Mouse (Mus musculus) forebrain, embryonic 10.5 days (tissue): ENCODE measurements around the gene Tbx4. TPM values are rescaled to one million over a fixed set of nuclear protein-coding genes. Genes with fewer than 3 reads are reported as not detected.

Experiments
- DNase-seq: peaks from one replicate; pipeline ENCODE4 v3.0.0-alpha.2; 2017; ENCODE audit warnings: low spot score; ENCODE audit errors: extremely low spot score
- H3K27ac ChIP-seq: fragments of 300-500 bp; sonication (generic); 2 replicates; pipeline ENCODE4 v1.5.1; 2016; ENCODE audit warnings: mild to moderate bottlenecking
- H3K27me3 ChIP-seq: fragments of 300-500 bp; sonication (generic); 2 replicates; pipeline ENCODE4 v1.6.1; 2016; ENCODE audit warnings: mild to moderate bottlenecking; ENCODE audit not compliant: poor library complexity, severe bottlenecking
- H3K36me3 ChIP-seq: fragments of 300-500 bp; sonication (generic); replicated peaks from 2 replicates; pipeline ENCODE4 v1.6.1; 2016; ENCODE audit warnings: mild to moderate bottlenecking, moderate library complexity
- H3K4me1 ChIP-seq: fragments of 300-500 bp; sonication (generic); 2 replicates; pipeline ENCODE4 v1.6.1; 2016
- H3K4me3 ChIP-seq: fragments of 300-500 bp; sonication (generic); 2 replicates; pipeline ENCODE4 v1.5.1; 2016; ENCODE audit warnings: mild to moderate bottlenecking, moderate library complexity
- H3K9me3 ChIP-seq: fragments of 300-500 bp; sonication (generic); 2 replicates; pipeline ENCODE4 v1.6.1; 2016; ENCODE audit warnings: mild to moderate bottlenecking, moderate library complexity
- WGBS: fragments of 180-500 bp; shearing (Covaris S2); methylation state at CpG from one replicate; pipeline ENCODE4 v1.1.7; 2016; 5-methylcytosine and 5-hydroxymethylcytosine counted together
- polyA plus RNA-seq: library from polyadenylated mRNA; unstranded; fragments of >200 nt; fragmentation: Nextera tagmentation; extraction: Ambion mirVana; gene quantifications from 2 replicates; pipeline ENCODE4 v1.2.1, GENCODE M21; 2016

The Tbx4 gene
- polyA plus RNA-seq, 1 experiment from 2014 or later: 0.30 TPM

DNA sequence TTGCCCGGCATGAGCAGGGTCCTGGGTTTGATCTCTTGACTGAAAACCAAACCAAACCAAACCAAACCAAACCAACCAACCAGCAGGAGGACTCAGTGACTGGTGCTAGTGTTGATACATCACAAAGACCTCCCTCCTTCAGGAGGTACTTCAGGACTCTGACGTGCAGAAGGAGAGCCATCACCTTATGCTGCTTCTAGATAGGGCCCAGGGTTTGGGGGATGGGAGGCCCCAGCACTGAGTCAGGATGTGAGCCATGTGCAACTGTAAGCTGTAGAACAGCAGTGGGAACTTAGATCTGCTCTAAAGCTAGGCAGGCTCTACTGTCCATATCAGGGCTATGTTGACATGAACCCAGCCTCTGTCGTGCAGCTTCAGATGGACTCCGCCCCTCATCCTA, 41.9 kb downstream of the Tbx4 start:
- peaks cover 60% of the 10 kb centered on the region for H3K27me3 ChIP-seq
- no peaks in the 10 kb centered on the region for H3K36me3 ChIP-seq
- no peak overlapping the region for H3K4me3 ChIP-seq
- DNase-seq: no peak
- no peak overlapping the region for H3K27ac ChIP-seq
- peaks cover 27% of the 10 kb centered on the region for H3K4me1 ChIP-seq
- WGBS: 75% methylated on average over 4 of the region's 4 CpGs
- no peaks in the 10 kb centered on the region for H3K9me3 ChIP-seq

DNA sequence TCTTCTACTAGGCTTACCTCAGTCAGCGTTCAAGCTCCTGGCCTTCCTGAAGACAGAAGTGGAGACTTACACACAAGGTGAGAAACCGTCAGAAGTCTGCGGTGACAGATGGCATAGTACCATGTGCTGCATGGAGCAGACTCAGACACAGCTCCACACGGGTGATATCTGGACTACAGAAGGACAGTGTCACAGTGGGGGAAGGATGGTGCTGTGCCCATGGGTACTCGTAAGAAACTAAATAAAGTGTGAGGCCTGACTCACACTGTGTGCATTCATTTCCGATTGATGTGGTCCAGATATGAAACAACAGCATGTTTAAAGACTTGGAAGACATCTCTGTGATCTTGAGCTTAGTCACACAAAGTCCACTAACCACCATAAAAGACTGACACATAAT, 43.4 kb downstream of the Tbx4 start:
- H3K27ac ChIP-seq: no peak overlapping the region
- no peaks in the 10 kb centered on the region for H3K36me3 ChIP-seq
- H3K9me3 ChIP-seq: no peaks in the 10 kb centered on the region
- DNase-seq: no peak
- WGBS: 92% methylated on average over 6 of the region's 6 CpGs
- H3K4me1 ChIP-seq: peaks cover 22% of the 10 kb centered on the region
- H3K27me3 ChIP-seq: peaks cover 45% of the 10 kb centered on the region
- H3K4me3 ChIP-seq: no peak overlapping the region

DNA sequence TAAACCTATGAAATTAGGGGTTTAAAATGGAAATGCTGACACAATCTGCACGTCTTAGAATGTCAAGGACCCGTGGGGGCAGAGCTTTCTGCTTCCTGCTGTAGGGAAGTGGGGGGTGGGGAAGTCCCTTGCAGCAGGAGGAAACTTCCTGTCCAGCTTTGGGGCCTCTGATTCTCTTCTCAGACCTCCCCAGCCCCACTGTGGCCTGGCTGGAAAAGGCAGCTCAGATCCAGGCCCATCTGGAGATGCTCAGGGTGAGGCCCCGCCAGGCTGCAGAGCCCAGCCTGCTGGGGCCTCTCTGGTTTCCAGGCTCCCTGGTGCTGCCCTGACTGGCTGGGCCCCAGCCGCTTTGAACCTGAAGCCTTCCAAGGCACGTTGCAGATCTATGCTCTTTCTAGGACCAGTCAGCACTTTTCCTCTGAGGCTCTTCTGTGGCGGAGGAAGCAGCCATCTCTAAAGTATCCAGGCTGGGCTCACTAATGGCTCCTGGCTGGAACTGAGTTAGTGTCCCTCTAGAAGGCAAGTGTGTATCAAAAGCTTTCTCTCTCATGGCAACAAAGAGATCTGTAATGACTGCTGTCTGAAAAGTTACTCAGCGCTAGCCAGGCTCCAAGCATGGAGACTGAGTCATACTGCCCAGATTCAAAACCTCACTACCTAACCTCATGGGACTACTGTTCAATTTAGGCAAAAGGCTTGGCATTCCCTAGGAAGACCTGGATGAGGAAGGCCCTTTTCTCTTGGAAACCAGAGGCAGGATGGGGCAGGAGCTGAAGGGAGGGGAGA, 55.8 kb downstream of the Tbx4 start:
- 44% methylated on average over 7 of the region's 7 CpGs for WGBS
- DNase-seq: no peak
- H3K4me3 ChIP-seq: no peak overlapping the region
- peak overlapping the region; percentile 65 for H3K27ac ChIP-seq
- H3K27me3 ChIP-seq: no peaks in the 10 kb centered on the region
- H3K9me3 ChIP-seq: no peaks in the 10 kb centered on the region
- peaks cover 9% of the 10 kb centered on the region for H3K4me1 ChIP-seq
- no peaks in the 10 kb centered on the region for H3K36me3 ChIP-seq

DNA sequence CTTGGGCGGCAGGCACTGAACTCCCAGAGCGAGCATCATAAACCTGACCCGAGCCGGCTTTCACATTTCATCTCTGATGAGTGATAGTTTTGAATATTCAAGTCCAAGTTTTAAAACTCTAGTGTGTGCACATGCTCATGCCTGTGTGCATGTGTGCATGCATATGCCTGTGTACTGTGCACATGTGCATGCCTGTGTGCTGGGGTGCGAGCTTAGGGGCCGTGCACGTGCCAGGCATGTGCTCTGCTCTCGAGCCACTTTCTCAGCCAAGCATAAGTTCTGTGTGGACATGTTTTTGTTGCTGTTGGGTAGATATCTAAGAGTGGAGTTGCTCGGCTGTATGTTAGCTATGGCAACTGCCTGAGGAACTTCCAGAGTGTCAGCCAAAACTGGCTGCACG, 62.5 kb downstream of the Tbx4 start:
- no peak for DNase-seq
- 93% methylated on average over 10 of the region's 10 CpGs for WGBS
- no peaks in the 10 kb centered on the region for H3K27me3 ChIP-seq
- H3K36me3 ChIP-seq: no peaks in the 10 kb centered on the region
- no peaks in the 10 kb centered on the region for H3K9me3 ChIP-seq
- no peaks in the 10 kb centered on the region for H3K4me1 ChIP-seq
- no peak overlapping the region for H3K4me3 ChIP-seq
- no peak overlapping the region for H3K27ac ChIP-seq

DNA sequence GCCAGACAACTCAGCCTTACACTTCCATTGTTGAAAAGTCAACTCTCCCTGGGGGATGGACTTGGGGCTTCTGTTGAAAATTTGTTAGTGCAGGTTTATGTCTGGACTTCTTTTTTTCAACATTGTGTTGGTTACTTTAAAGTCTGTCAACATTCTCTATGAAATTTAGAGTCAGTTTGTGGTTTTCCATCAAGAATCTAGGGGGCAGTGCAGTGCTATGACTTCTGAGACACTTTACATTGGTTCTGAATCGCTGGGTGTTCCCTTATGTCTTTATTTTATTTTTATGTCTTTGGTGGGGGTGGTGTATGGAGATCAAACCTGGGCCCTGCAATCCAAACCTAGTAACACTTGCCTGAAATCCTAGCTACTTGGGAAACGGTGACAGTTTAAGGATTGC, 63.5 kb downstream of the Tbx4 start:
- H3K27ac ChIP-seq: no peak overlapping the region
- no peaks in the 10 kb centered on the region for H3K27me3 ChIP-seq
- no peaks in the 10 kb centered on the region for H3K9me3 ChIP-seq
- no peak for DNase-seq
- no peaks in the 10 kb centered on the region for H3K36me3 ChIP-seq
- H3K4me1 ChIP-seq: no peaks in the 10 kb centered on the region
- no peak overlapping the region for H3K4me3 ChIP-seq
- 90% methylated on average over 2 of the region's 2 CpGs for WGBS

DNA sequence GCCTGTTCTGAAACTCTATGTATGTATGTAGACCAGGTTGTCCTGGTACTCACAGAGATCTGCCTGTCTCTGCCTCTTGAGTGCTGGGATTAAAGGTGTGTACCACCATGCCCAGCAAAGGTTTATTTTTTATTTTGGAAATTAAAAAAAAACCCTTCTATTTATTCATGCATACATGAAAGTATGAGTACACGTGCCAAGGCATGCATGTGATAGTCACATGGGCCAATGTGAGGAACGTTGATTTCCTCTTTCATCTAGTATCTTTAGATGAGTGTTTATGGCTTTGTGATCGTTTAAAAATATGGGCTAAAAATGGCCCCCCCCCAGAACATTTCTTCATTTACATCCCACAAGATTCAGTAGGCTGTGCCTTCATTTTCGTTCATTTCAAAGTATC, 66.3 kb downstream of the Tbx4 start:
- Histone ChIP-seq H3K4me3 (no peak overlapping the region), H3K27ac (no peak overlapping the region), H3K27me3 (peaks cover 5% of the 10 kb centered on the region; the same call in 1 of the 2 replicates), H3K4me1 (no peaks in the 10 kb centered on the region), H3K9me3 (no peaks in the 10 kb centered on the region), H3K36me3 (no peaks in the 10 kb centered on the region)
- DNase-seq: no peak
- WGBS: 94% methylated on average over 4 of the region's 4 CpGs

DNA sequence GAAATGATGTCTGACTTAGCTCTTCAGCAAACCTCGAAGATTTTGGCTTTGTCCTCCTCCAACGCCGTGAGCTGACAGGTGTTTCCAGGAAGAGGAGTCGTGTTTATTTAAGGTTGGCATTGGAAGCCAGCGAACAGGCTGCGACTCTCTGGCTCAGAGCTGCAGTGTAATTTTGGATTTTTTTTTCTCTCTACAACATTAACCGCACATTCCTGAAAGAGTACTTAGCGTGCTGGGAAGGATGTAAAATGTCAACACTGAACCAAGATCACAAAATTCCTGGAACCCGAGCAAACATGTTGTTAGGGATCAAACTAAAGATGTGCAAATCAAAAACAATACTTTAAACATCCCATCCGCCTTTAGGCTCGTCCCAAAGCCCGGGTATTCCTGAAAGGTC, 69.4 kb downstream of the Tbx4 start:
- H3K4me3 ChIP-seq: no peak overlapping the region
- no peaks in the 10 kb centered on the region for H3K36me3 ChIP-seq
- H3K4me1 ChIP-seq: peaks cover 6% of the 10 kb centered on the region; the same call in 1 of the 2 replicates
- WGBS: 89% methylated on average over 12 of the region's 12 CpGs
- H3K27me3 ChIP-seq: peaks cover 5% of the 10 kb centered on the region; the same call in 1 of the 2 replicates
- H3K27ac ChIP-seq: no peak overlapping the region
- no peak for DNase-seq
- no peaks in the 10 kb centered on the region for H3K9me3 ChIP-seq

DNA sequence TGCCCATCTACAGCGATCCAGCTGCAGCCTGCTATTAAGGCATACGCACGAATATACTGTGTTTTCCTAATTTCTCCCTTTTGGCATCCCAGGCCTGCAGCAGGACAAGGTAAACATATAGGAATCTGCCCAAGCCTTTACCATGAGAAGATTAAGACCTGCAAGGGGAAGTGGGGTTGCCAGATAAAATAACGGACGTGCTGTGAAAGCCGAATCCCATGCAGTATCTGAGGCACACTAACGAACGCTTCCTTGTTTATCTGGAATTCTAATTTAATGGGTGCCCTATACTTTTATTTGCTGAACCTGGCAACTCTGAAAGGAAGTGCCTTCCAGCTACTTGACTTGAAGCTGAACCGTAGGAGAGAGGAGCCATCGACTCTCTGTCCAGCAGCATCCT, 70.2 kb downstream of the Tbx4 start:
- H3K4me1 ChIP-seq: peaks cover 6% of the 10 kb centered on the region; the same call in 1 of the 2 replicates
- H3K9me3 ChIP-seq: no peaks in the 10 kb centered on the region
- no peak overlapping the region for H3K4me3 ChIP-seq
- WGBS: 85% methylated on average over 10 of the region's 10 CpGs
- no peak for DNase-seq
- no peak overlapping the region for H3K27ac ChIP-seq
- H3K36me3 ChIP-seq: no peaks in the 10 kb centered on the region
- peaks cover 5% of the 10 kb centered on the region; the same call in 1 of the 2 replicates for H3K27me3 ChIP-seq

DNA sequence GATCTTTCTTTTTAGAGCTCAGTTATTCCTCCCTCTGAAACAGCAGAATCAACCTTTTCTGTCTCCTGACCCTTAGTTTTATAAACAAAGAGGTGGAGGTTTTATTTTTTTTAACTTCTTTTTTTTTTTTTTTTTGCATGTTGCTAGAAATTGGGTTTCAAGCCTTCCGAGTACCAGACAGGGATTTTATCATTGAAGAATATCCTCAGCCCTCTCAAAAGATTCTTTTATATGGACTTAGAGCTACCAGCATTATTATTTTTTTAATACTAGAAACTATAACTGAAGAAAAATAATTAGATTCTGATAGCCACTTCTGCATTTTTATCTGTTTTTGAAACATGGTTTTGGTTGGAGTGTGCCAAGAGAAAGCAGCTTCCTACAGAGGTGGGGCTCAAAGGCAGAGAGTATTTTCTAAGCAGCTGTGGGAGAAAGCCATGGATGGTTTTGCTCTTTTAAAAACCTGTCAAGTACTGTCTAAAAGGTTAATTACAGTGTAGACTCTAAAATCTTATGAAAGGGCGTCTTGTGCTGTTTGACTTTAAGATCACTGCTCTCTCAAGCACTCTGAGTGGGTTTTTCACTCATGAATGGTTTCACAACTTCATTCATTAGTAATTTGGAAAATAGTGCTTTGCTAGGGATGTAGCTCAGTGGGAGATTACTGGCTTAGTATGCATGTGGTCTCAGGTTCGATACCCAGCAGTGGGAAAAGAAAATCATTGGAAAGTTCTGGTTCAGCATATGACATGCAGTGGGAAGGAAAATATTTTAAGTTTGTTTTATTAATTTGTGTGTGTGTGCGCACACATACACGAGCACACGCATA, 70.9 kb downstream of the Tbx4 start:
- no peak overlapping the region for H3K4me3 ChIP-seq
- peaks cover 6% of the 10 kb centered on the region; the same call in 1 of the 2 replicates for H3K4me1 ChIP-seq
- WGBS: 86% methylated on average over 6 of the region's 6 CpGs
- no peaks in the 10 kb centered on the region for H3K9me3 ChIP-seq
- H3K27me3 ChIP-seq: peaks cover 5% of the 10 kb centered on the region; the same call in 1 of the 2 replicates
- no peak overlapping the region for H3K27ac ChIP-seq
- no peak for DNase-seq
- no peaks in the 10 kb centered on the region for H3K36me3 ChIP-seq

DNA sequence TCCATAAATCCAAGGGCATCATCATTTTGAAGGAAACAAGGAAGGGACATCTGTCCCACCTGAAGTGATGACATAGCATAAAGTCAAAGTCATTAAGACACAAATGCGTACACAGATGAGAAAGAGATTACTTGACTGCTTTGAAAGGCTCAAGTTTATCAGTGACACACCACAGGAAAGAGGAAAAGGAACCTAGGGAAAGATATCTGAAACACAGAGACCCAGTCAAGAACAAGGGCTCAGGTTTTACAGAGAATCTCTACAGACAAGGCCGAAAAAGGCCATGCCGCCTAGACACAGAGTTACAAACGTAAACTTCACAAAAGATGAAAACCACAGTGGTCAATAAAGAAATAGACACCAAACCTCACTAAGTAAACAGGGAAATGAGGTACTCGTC, 73.6 kb downstream of the Tbx4 start:
- H3K9me3 ChIP-seq: no peaks in the 10 kb centered on the region
- H3K27ac ChIP-seq: no peak overlapping the region
- DNase-seq: no peak
- H3K36me3 ChIP-seq: no peaks in the 10 kb centered on the region
- WGBS: 86% methylated on average over 5 of the region's 5 CpGs
- peaks cover 5% of the 10 kb centered on the region; the same call in 1 of the 2 replicates for H3K27me3 ChIP-seq
- no peak overlapping the region for H3K4me3 ChIP-seq
- peaks cover 6% of the 10 kb centered on the region; the same call in 1 of the 2 replicates for H3K4me1 ChIP-seq

DNA sequence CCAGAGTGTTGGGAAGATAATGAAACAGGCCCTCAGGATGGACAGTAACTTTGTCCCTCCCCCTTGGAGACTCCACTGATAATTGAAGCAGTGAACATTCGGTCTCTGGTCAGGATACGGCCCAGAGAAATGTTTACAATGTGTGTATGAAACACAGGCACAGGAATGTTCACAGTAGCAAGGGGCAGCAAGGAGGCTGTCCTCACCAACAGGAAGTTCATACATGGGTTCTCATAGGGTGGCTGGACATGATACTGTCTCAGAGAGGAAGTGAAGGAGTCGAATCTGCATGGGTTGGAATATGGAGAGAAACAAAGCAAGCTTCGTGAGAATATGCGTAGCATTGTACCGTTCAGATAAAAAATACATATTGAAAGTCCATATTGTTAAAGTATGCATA, 74.1 kb downstream of the Tbx4 start:
- Histone ChIP-seq H3K4me1 (peaks cover 6% of the 10 kb centered on the region; the same call in 1 of the 2 replicates), H3K9me3 (no peaks in the 10 kb centered on the region), H3K27ac (no peak overlapping the region), H3K27me3 (peaks cover 5% of the 10 kb centered on the region; the same call in 1 of the 2 replicates), H3K4me3 (no peak overlapping the region), H3K36me3 (no peaks in the 10 kb centered on the region)
- DNase-seq: no peak
- WGBS: 91% methylated on average over 6 of the region's 6 CpGs

DNA sequence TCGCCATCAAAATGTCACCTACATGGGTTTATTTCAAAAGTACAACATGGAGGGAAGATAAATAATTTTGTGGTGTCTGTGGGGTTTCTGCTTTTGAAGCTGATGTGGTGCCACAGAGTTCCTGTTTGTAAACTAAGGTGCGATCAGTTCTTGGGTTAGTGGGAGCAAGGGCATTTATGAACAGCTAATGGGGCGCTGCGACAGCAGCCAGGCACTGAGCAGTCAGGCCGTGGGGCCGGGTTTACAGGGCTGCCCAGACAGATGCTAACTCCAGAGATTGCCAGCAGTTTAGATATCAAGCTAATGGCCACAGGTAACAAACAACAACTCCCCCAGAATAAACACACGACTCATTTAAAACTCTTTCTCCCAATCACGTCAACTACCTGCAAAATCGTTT, 75.3 kb downstream of the Tbx4 start:
- 82% methylated on average over 9 of the region's 9 CpGs for WGBS
- no peak overlapping the region for H3K27ac ChIP-seq
- no peaks in the 10 kb centered on the region for H3K36me3 ChIP-seq
- no peak overlapping the region for H3K4me3 ChIP-seq
- H3K4me1 ChIP-seq: peaks cover 6% of the 10 kb centered on the region; the same call in 1 of the 2 replicates
- H3K9me3 ChIP-seq: no peaks in the 10 kb centered on the region
- H3K27me3 ChIP-seq: no peaks in the 10 kb centered on the region
- DNase-seq: no peak
